Mouse (Mus musculus) embryonic facial prominence, embryonic 12.5 days (tissue): ENCODE data around the gene Kmt5c. TPM values are rescaled to one million over a fixed set of nuclear protein-coding genes. Genes with fewer than 3 reads are reported as not detected.

Source experiments
- ATAC-seq: fragments of 200-750 bp; cut with Nextera tagmentation; 2 replicates; pipeline ENCODE4 v1.8.0; 2017; ENCODE audit not compliant: insufficient number of reproducible peaks, insufficient read depth, low FRiP score, low TSS enrichment
- H3K27ac ChIP-seq: fragments of 300-500 bp; sonication (generic); 2 replicates; pipeline ENCODE4 v1.5.1; 2016; ENCODE audit warnings: mild to moderate bottlenecking
- H3K27me3 ChIP-seq: fragments of 300-500 bp; sonication (generic); 2 replicates; pipeline ENCODE4 v1.6.1; 2016; ENCODE audit warnings: mild to moderate bottlenecking, moderate library complexity
- H3K36me3 ChIP-seq: fragments of 300-500 bp; sonication (generic); 2 replicates; pipeline ENCODE4 v1.6.1; 2016; ENCODE audit warnings: mild to moderate bottlenecking
- H3K4me1 ChIP-seq: fragments of 300-500 bp; sonication (generic); 2 replicates; pipeline ENCODE4 v1.6.1; 2016
- H3K4me2 ChIP-seq: fragments of 300-500 bp; sonication (generic); replicated peaks from 2 replicates; pipeline ENCODE4 v1.6.1; 2016; ENCODE audit warnings: mild to moderate bottlenecking, moderate library complexity
- H3K4me3 ChIP-seq: fragments of 300-500 bp; sonication (generic); 2 replicates; pipeline ENCODE4 v1.5.1; 2016; ENCODE audit warnings: mild to moderate bottlenecking
- H3K9ac ChIP-seq: fragments of 300-500 bp; sonication (generic); 2 replicates; pipeline ENCODE4 v1.6.1; 2016; ENCODE audit warnings: mild to moderate bottlenecking, moderate library complexity
- H3K9me3 ChIP-seq: fragments of 300-500 bp; sonication (generic); 2 replicates; pipeline ENCODE4 v1.6.1; 2016; ENCODE audit warnings: mild to moderate bottlenecking, moderate library complexity
- WGBS: fragments of 180-500 bp; shearing (Covaris S2); methylation state at CpG from one replicate; pipeline ENCODE4 v1.1.7; 2016; 5-methylcytosine and 5-hydroxymethylcytosine counted together
- polyA plus RNA-seq: library from polyadenylated mRNA; unstranded; fragments of >200 nt; fragmentation: Nextera tagmentation; extraction: Ambion mirVana; gene quantifications from 2 replicates; pipeline ENCODE4 v1.2.1, GENCODE M21; 2016

Gene Kmt5c
- polyA plus RNA-seq, 1 experiment from 2014 or later = 71.1 TPM

DNA sequence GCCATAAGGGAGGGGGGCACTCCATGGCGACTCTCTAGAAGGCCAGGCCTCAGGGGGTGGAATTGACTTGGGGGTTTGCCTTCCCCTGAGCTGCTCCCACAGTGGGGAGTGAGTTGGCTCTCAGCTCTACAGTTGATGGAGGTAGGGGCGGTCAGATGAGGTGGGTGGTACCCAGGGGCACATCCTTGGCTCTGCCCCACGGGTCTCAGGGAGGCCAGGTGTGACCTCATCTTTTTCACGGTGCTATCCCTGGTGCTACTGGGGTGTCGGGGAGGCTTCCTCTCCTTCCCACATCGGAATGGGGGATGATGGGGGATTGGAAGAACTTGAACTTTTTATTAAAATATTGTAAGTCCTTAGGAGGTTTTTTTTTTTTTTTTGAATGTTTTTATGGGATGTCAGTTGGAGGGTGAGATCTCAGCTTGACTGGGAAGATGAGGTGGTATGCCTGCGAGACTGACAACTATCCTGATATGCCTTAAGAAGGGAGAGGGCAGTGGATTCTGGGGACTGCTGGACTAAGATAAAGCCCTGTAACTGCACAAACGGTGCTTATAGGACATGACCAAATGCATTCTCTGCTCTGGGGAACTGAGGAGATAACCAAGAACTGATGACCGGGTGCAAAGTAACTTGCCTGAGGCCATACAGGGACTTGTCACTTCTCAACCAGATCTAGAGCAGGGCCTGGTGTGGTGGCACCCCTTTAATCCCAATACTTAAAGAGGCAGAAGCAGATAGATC, 7.4 kb downstream of the Kmt5c start:
- Histone ChIP-seq H3K36me3 (peaks cover 45% of the 10 kb centered on the region), H3K9ac (no peak overlapping the region), H3K27me3 (no peaks in the 10 kb centered on the region), H3K4me1 (peaks cover 14% of the 10 kb centered on the region; the same call in 1 of the 2 replicates), H3K9me3 (no peaks in the 10 kb centered on the region), H3K27ac (no peak overlapping the region), H3K4me3 (no peak overlapping the region), H3K4me2 (no peak overlapping the region)
- WGBS = 72% methylated on average over 9 of the region's 9 CpGs
- ATAC-seq = no peak

DNA sequence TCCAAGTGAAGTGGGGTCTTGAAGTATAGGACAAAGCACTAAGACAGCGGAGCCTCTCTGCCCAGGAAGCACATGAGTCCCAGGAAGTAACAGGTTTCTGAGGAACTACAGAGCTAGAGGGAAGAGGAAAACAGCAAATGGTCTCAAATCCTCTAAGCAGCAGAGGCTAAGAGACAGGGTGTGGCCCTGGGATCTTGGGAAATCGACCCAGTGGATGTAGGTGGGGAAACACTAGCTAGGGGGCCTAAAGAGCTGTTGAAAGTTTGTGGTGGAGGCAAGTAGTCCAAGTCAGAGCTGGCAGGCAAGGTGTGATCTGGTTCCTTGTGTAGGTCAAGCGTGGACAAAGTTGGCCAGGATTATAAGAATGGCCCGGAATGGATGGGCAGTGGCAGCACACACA, 8.4 kb downstream of the Kmt5c start:
- WGBS = 75% methylated on average over 4 of the region's 4 CpGs
- H3K36me3 ChIP-seq = peaks cover 35% of the 10 kb centered on the region
- no peak overlapping the region for H3K4me3 ChIP-seq
- no peaks in the 10 kb centered on the region for H3K9me3 ChIP-seq
- H3K27ac ChIP-seq = no peak overlapping the region
- no peak for ATAC-seq
- H3K4me1 ChIP-seq = peaks cover 10% of the 10 kb centered on the region; the same call in 1 of the 2 replicates
- no peak overlapping the region for H3K4me2 ChIP-seq
- no peaks in the 10 kb centered on the region for H3K27me3 ChIP-seq
- no peak overlapping the region for H3K9ac ChIP-seq

DNA sequence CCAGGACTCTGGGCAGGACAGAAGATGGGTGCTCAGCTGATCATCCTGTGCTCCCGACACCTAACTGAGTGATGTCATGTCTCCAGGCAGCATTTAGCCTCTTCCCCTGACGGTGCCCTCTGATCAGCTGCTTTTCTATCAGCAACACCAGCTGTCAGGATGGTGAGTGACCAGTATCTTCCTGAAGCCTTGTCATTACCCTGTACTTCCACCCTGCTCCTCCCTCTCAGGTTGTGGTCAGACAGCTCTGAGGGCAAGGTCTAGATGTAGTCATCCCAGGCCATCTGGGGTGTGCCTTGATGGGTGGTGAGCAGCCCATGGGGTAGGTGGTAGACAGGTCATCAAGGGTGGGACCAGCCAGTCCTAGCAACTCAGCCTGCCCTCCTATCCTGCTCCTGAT, 9.3 kb downstream of the Kmt5c start:
- 78% methylated on average over 2 of the region's 2 CpGs for WGBS
- Histone ChIP-seq H3K4me3 (no peak overlapping the region), H3K9ac (no peak overlapping the region), H3K36me3 (peaks cover 27% of the 10 kb centered on the region), H3K27ac (no peak overlapping the region), H3K9me3 (no peaks in the 10 kb centered on the region), H3K4me1 (peaks cover 10% of the 10 kb centered on the region; the same call in 1 of the 2 replicates), H3K27me3 (no peaks in the 10 kb centered on the region), H3K4me2 (no peak overlapping the region)
- no peak for ATAC-seq

DNA sequence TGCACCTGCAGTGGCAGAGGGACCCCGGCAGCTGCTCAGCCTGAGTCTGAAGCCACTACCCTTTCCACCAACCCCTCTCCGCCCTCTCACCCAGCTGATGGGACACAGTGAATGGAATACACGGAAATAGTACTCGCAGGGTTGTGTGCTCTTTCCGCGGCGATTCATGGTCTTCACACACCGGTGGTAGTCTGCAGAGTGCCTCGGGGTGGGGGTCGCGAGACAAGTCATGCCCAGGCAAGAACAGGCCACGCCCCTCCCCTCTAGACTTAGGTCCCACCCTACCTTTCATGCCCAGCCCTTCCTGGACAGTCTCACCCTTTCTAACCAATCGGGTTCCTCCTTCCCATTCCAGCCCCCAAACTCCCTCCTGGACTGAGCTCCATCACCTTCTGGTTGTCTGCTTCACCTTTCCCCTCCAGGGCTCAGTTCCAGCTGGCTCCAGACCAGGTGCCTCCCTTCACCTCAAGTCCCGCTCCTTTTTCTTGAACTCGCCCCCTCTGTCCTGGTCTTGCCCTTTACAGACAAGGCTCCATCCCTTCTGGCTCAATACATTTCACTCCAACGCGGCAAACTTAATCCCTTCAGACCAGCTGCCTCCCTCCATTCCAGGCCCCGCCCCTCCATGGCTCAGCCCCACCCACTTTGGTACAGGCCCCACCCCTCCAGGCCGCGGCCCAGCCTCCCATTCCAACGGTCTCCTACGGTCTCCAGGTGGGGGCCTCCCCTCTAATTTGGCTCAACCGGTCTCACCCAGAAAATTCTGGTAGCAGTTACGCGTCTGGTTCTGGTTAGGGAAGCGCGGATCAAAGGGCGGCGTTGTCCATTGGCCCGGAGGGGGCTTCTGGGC, 12.3 kb downstream of the Kmt5c start:
- Histone ChIP-seq H3K27ac (peak overlapping the region; percentile 86), H3K9me3 (no peaks in the 10 kb centered on the region), H3K4me1 (peaks cover 10% of the 10 kb centered on the region; the same call in 1 of the 2 replicates), H3K9ac (peak overlapping the region; percentile 19; the same call in 1 of the 2 replicates), H3K27me3 (no peaks in the 10 kb centered on the region), H3K4me2 (peak overlapping the region; percentile 47), H3K4me3 (peak overlapping the region; percentile 43), H3K36me3 (peaks cover under 1% of the 10 kb centered on the region; the same call in 1 of the 2 replicates)
- ATAC-seq = peak; percentile 70
- WGBS = 2% methylated on average over 30 of the region's 30 CpGs

DNA sequence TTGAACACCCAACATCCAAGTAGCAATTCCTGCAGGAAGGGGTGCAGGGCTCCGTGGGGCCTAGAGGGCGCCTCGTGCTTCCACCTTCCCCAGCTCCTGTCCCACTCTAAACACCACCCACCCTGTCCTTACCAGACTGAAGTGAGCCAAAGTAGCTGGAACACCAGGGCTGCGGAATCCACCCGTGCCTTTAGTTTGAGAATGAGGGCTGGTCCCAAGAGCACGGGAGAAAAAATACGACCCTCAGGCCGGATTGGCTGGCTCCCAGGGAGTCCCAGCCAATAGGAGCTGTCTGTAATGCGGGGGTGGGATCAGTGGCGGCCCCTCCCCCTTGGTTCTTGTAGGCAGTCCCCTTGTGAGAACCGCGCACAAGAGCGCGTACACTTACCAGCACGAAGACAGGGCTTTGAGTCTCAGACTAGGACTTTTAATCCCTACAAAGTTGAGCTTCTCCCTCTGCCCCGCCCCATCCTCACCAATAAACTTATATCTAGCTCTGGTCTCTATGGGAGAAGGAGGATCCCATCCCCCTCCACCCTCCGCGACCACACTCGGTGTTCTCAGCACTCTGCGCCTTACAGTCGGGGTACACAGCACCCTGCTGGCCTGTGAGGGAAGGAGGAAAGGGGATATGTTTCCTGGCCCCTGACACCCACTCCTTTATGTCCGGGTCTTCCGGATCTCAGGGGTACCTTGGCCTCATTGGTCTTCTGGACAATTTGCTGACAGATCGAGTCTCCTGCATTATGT, 13.1 kb downstream of the Kmt5c start, which contains the start of gene Cox6b2:
Gene Cox6b2, minus strand, starts transcription at position 274 of the 750 bp plus-strand sequence.
- H3K4me1 ChIP-seq = peaks cover 10% of the 10 kb centered on the region; the same call in 1 of the 2 replicates
- H3K36me3 ChIP-seq = no peaks in the 10 kb centered on the region
- peak within 1 kb of the TSS; percentile 43 for H3K4me3 ChIP-seq
- no peaks in the 10 kb centered on the region for H3K27me3 ChIP-seq
- peak within 1 kb of the TSS; percentile 19; the same call in 1 of the 2 replicates for H3K9ac ChIP-seq
- no peaks in the 10 kb centered on the region for H3K9me3 ChIP-seq
- ATAC-seq = peak; percentile 92
- WGBS = 3% methylated on average over 24 of the region's 24 CpGs
- peak within 1 kb of the TSS; percentile 86 for H3K27ac ChIP-seq
- peak within 1 kb of the TSS; percentile 47 for H3K4me2 ChIP-seq

DNA sequence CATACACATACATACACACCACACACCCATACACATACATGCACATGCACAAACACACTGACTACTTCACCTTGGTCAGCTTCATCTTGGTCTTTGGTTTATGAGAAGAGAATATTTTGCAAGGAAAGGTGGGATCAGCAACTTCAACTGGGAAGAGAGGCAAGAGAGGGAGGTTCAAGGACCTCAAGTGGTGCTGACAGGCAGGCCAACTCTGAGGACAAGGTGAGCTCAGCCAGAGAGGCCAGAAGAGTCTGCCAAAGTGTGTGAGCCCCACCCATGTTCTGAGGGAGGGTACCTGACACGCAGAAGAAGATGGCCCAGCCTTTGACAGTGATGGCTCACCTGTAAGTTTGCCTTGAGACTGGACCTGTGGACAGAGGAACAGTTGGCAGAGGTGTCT, 19.8 kb downstream of the Kmt5c start:
- 44% methylated on average over 1 of the region's 1 CpGs for WGBS
- Histone ChIP-seq H3K36me3 (no peaks in the 10 kb centered on the region), H3K4me1 (no peaks in the 10 kb centered on the region; the same call in 1 of the 2 replicates), H3K9me3 (no peaks in the 10 kb centered on the region), H3K4me3 (no peak overlapping the region), H3K27ac (no peak overlapping the region), H3K4me2 (no peak overlapping the region), H3K27me3 (no peaks in the 10 kb centered on the region), H3K9ac (no peak overlapping the region)
- ATAC-seq = no peak

DNA sequence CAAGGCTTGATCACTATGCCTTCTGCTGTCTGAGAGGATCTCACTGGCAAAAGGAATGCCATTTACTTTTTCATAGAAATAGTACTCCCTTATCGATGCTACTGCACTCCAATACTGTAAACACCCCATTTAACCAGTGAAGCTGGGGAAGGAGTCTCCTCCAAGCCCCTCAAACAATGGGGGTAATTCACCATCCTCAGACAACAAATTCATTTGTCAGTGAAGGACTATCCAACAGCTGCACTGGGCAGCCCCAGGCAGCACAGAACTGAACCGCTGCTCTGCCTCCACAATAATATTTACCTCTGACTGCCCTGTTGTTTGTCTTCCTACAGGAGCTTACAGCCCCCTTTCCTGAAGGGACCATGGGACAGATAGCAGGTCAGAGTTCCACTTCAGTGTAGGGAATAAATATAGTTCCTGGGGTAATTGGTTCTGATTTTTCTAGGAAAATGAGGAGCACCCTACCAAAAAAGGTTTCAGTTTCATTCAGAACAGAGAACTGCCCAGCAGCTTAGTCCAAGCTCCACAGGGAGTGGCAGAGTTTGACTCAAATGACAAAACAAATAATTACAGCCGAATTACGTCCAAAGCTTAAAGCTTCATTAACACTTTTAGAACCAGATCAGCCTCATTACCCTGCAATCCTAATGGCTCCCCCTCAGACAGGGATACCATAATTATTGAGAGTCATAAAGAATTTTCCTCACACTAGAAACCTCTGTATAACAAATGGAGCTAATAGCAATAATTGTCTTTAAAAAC, 25.2 kb downstream of the Kmt5c start:
- ATAC-seq = no peak
- no peak overlapping the region for H3K4me3 ChIP-seq

DNA sequence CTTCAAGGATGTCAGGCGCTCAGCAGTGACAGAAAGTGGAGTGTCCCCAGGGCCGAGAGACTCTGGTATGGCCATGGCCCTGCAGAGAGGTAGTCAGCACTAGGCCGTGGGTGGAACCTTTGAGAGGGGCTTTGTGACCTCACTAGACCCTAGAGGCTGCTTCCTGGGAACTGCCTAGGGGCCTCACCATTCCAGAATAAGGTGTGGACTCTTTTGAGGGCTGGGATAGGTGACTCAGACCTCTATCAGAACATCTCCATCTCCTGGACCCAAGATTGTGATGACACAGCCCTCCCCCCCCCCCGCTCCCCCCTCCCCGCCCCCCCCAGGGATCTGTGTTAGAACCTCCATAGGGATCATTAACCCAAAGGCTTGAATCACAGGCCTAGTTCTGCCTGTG, 31.3 kb downstream of the Kmt5c start, which contains the start of gene Fam71e2:
Gene Fam71e2, minus strand, starts transcription at position 101 of the 400 bp plus-strand sequence.
- Histone ChIP-seq H3K9me3 (no peaks in the 10 kb centered on the region), H3K4me1 (no peaks in the 10 kb centered on the region), H3K4me3 (no peak within 1 kb of the TSS), H3K36me3 (no peaks in the 10 kb centered on the region), H3K9ac (no peak within 1 kb of the TSS), H3K4me2 (no peak within 1 kb of the TSS), H3K27me3 (peaks cover 13% of the 10 kb centered on the region), H3K27ac (no peak within 1 kb of the TSS)
- no peak for ATAC-seq
- 61% methylated on average over 5 of the region's 5 CpGs for WGBS

More for the DNA sequence above, 25.2 kb downstream of the Kmt5c start:
- Histone ChIP-seq H3K4me2 (no peak overlapping the region), H3K4me1 (peaks cover 4% of the 10 kb centered on the region), H3K9ac (no peak overlapping the region), H3K27me3 (0 out of 2 replicates have a peak, but pooled peaks cover 2% of the 10 kb centered on the region), H3K27ac (no peak overlapping the region), H3K36me3 (no peaks in the 10 kb centered on the region), H3K9me3 (no peaks in the 10 kb centered on the region)
- 11% methylated on average over 4 of the region's 4 CpGs for WGBS

DNA sequence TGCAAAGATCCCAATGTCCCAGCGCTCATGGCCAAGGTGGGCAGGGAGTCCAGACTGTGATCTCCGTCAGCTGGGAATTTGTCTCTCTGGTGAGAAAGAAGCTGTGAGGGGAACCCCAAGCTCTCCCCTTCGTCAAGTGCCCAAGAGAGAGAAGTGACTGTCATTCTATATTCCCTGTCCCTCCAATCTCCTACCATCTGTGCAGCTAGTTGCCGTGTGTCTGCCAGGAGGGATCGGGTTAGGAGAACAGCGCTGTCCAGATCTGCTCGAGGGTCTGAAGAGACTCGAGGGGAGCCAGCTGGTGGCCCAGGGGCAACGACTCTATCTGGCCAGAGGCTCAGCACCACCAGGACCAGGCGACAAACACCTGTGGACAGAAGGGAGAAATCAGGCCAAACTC, 36.2 kb downstream of the Kmt5c start:
- no peak for ATAC-seq
- H3K9me3 ChIP-seq = no peaks in the 10 kb centered on the region
- no peak overlapping the region for H3K9ac ChIP-seq
- H3K36me3 ChIP-seq = no peaks in the 10 kb centered on the region
- no peak overlapping the region for H3K4me3 ChIP-seq
- H3K4me2 ChIP-seq = no peak overlapping the region
- no peak overlapping the region for H3K27ac ChIP-seq
- H3K4me1 ChIP-seq = peaks cover 14% of the 10 kb centered on the region; the same call in 1 of the 2 replicates
- H3K27me3 ChIP-seq = peaks cover 49% of the 10 kb centered on the region
- WGBS = 46% methylated on average over 10 of the region's 10 CpGs

DNA sequence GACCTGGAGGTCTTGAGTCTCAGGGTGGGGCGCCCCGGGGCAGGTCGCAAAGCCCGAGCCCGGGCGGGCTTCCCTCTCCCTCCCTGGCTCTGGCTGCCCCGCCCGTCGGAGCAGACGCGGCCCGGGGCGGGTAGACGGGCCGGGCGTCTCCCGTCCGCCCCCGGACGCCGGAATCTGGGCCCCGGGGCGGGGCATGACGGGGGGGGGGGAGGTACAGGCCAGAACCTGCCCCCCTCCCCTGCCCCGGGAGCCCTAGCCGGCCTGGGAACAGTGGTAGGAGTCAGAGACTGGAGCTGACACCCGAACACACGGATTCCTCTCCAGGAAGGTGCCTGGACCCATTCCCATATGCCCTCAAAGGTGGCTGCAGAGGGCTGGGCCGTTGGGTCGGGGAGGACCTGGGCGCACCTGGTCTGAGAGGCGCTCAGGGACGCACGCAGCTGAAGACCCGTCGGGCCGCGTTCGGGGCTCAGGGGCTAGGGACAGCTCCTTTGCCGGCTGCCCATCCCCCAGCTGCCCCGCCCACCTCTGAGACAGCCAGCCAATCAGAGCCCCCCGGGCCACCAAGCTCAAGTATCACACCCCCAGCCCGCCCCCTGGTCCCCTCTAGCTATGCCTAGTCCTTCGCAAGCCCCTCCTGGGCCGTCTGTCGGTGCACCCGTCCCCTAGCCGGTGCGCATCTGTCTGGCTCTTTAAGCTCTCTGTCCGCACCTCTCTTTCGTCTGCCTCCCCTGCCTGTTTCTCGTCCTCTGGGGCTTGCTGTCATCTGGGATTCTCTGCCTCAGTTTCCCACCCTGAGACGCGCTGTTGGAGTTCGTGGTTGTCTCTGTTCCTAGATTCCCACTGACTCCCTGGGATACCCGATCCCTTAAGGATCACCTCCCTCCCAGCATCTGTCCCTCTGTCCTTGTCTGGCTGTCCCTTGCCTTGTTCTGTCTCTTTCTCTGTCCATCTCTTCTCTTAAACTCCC, 37.2 kb downstream of the Kmt5c start:
- Histone ChIP-seq H3K9me3 (no peaks in the 10 kb centered on the region), H3K4me1 (peaks cover 14% of the 10 kb centered on the region; the same call in 1 of the 2 replicates), H3K36me3 (no peaks in the 10 kb centered on the region), H3K27ac (no peak overlapping the region; the same call in 1 of the 2 replicates), H3K27me3 (peaks cover 49% of the 10 kb centered on the region), H3K4me2 (peak overlapping the region; percentile 46), H3K9ac (peak overlapping the region; percentile 7; the same call in 1 of the 2 replicates), H3K4me3 (peak overlapping the region; percentile 30)
- peak; percentile 62; the same call in 1 of the 2 replicates for ATAC-seq
- WGBS = 1% methylated on average over 38 of the region's 56 CpGs
